ENCODE assay signal across 29 mouse cellular contexts in the genomic region with DNA sequence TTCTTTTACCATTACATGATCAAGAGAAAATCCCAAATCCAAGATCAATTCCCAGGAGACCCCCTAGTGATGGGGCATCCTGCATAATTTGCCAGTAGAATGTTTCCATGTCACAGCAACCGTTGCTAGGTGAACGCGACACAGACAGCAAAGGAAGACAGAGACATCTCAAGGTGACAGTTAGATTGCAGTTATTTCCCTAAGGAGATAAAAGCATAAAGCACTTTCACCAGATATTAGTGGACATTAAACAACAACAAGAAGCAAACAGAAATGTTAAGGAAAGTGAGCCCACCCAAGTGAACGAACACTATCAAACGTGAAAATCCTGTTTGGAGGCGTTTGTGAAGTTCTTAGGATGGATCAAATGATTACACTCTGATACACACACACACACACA. TPM values are rescaled to one million over a fixed set of nuclear protein-coding genes. Genes with fewer than 3 reads are reported as not detected.
"Had no signal": no experiment of that assay in that cellular context is flagged by ENCODE, and none has a peak within 500 bp of the region (broad histone marks: within the 10 kb centered on the region; RNA-seq: fewer than 3 reads in every experiment).

A gene (minus strand): TSS at position 101 of the 400 bp plus-strand sequence.

- H3K27me3 ChIP-seq: liver, embryonic 15.5 days; lung, embryonic 15.5 days; midbrain, embryonic 12.5 days; neural tube, embryonic 13.5 days; neural tube, embryonic 15.5 days had no signal

- H3K36me3 ChIP-seq: liver, embryonic 15.5 days; lung, embryonic 15.5 days; midbrain, embryonic 10.5 days; midbrain, embryonic 12.5 days; neural tube, embryonic 13.5 days; neural tube, embryonic 15.5 days had no signal

- H3K4me2 ChIP-seq: liver, embryonic 15.5 days; lung, embryonic 15.5 days; midbrain, embryonic 12.5 days; neural tube, embryonic 13.5 days; neural tube, embryonic 15.5 days had no signal

- H3K9me3 ChIP-seq: liver, embryonic 15.5 days; lung, embryonic 15.5 days; midbrain, embryonic 10.5 days; midbrain, embryonic 12.5 days; neural tube, embryonic 13.5 days; neural tube, embryonic 15.5 days had no signal

- DNase-seq: liver, postnatal 0 days; lung, adult 2 months; lung, postnatal 14 days; lung, postnatal 36 days; retina, postnatal 1 day; right cerebral cortex, adult 18-20 months; right cerebral cortex, postnatal 25 days; right cerebral cortex, postnatal 4 days; spleen, adult 18-20 months; thymus, adult 18-20 months; thymus, postnatal 14 days; thymus, postnatal 36 days had no signal

- H3K27ac ChIP-seq: liver, embryonic 15.5 days; lung, embryonic 15.5 days; macrophage; midbrain, embryonic 10.5 days; midbrain, embryonic 12.5 days; neural tube, embryonic 13.5 days; neural tube, embryonic 15.5 days had no signal

- H3K9ac ChIP-seq: liver, embryonic 15.5 days; liver, postnatal 0 days; lung, embryonic 15.5 days; midbrain, embryonic 12.5 days; neural tube, embryonic 13.5 days; neural tube, embryonic 15.5 days had no signal

- ATAC-seq: liver, postnatal 0 days; lung, postnatal 0 days; midbrain, embryonic 16.5 days had no signal

- H3K4me3 ChIP-seq: liver, embryonic 15.5 days; lung, embryonic 15.5 days; megakaryocyte, embryonic 14.5 days; midbrain, embryonic 10.5 days; midbrain, embryonic 12.5 days; myocyte; neural tube, embryonic 13.5 days; neural tube, embryonic 15.5 days had no signal

- H3K4me1 ChIP-seq: lung, embryonic 15.5 days; midbrain, embryonic 10.5 days; midbrain, embryonic 12.5 days; neural tube, embryonic 13.5 days; neural tube, embryonic 15.5 days had no signal

RNA-seq across cellular contexts. Expression of the gene that starts here (rescaled TPM):
- total RNA-seq: megakaryocyte progenitor cell, adult 5-6 weeks had no signal
- polyA plus RNA-seq: liver, postnatal 0 days; lung, adult 2 months; lung, embryonic 15.5 days; lung, postnatal 0 days; macrophage; midbrain, embryonic 10.5 days; midbrain, embryonic 12.5 days; midbrain, embryonic 16.5 days; myocyte; neural tube, embryonic 11.5 days; neural tube, embryonic 13.5 days; neural tube, embryonic 15.5 days; small intestine, adult 2 months; stomach, embryonic 14.5 days; stomach, embryonic 16.5 days; thymus, postnatal 0 days had no signal
